Mouse (Mus musculus) limb, embryonic 10.5 days (tissue): ENCODE data around the gene Mtr. TPM values are rescaled to one million over a fixed set of nuclear protein-coding genes. Genes with fewer than 3 reads are reported as not detected.

Experiments used
- DNase-seq: peaks from one replicate; pipeline ENCODE4 v3.0.0-alpha.2; 2017; ENCODE audit warnings: low spot score
- H3K27ac ChIP-seq: fragments of 300-500 bp; sonication (generic); 2 replicates; pipeline ENCODE4 v1.5.1; 2016; ENCODE audit warnings: mild to moderate bottlenecking
- H3K27me3 ChIP-seq: fragments of 300-500 bp; sonication (generic); 2 replicates; pipeline ENCODE4 v1.6.1; 2016; ENCODE audit warnings: low read depth, mild to moderate bottlenecking; ENCODE audit not compliant: poor library complexity, severe bottlenecking
- H3K36me3 ChIP-seq: fragments of 300-500 bp; sonication (generic); 2 replicates; pipeline ENCODE4 v1.6.1; 2016; ENCODE audit warnings: mild to moderate bottlenecking, moderate library complexity
- H3K4me1 ChIP-seq: fragments of 300-500 bp; sonication (generic); 2 replicates; pipeline ENCODE4 v1.6.1; 2016
- H3K4me3 ChIP-seq: fragments of 300-500 bp; sonication (generic); 2 replicates; pipeline ENCODE4 v1.5.1; 2016; ENCODE audit warnings: mild to moderate bottlenecking, moderate library complexity
- H3K9me3 ChIP-seq: fragments of 300-500 bp; sonication (generic); replicated peaks from 2 replicates; pipeline ENCODE4 v1.6.1; 2016; ENCODE audit warnings: mild to moderate bottlenecking
- WGBS: fragments of 180-500 bp; shearing (Covaris S2); methylation state at CpG from one replicate; pipeline ENCODE4 v1.1.7; 2016; 5-methylcytosine and 5-hydroxymethylcytosine counted together
- polyA plus RNA-seq: library from polyadenylated mRNA; unstranded; fragments of >200 nt; fragmentation: Nextera tagmentation; extraction: Ambion mirVana; gene quantifications from 2 replicates; pipeline ENCODE4 v1.2.1, GENCODE M21; 2016

Mtr gene
- polyA plus RNA-seq, 1 experiment from 2014 or later = 26.7 TPM

DNA sequence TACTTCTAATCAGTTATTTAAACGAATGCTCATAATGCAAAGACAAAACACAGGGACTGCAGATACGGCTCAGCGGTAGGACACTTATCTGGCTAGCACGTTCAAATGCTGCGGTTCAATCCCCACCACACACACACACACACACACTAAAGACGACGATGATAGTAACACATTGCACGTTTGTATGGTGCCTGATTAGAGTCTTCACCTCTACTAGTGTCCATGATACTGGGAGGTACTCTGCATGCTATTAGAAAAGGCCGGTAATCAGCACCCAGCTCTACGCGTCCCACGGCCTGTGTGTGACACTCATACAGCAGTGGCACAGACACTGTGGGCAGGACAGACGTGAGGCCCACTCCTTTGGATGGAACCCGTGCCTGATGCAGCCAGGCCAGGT lies 39.3 kb downstream of the Mtr start:
- no peaks in the 10 kb centered on the region for H3K4me1 ChIP-seq
- no peak overlapping the region for H3K4me3 ChIP-seq
- H3K9me3 ChIP-seq = no peaks in the 10 kb centered on the region
- H3K27ac ChIP-seq = no peak overlapping the region
- no peaks in the 10 kb centered on the region for H3K27me3 ChIP-seq
- H3K36me3 ChIP-seq = peaks cover 87% of the 10 kb centered on the region
- DNase-seq = no peak
- WGBS = 96% methylated on average over 14 of the region's 14 CpGs

DNA sequence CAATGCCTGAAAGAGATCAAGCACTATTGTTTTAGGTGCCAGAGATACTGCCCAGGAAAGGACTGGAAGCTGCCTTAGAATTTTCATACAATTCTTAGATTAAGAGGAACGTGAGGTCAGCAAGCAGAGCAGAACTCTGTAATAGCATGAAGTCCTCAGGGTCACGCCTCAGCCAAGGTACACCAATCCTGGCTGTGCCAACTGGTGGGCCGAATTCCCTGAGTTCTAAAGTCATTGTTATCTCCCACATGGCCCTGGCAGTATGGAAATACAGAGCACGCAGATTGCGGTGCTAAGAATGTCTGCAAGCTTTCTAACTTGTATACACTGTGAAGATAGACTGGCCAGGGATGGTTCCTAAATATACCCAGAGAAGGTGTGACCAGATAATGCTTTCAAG lies 43.0 kb downstream of the Mtr start:
- DNase-seq = no peak
- Histone ChIP-seq H3K4me1 (no peaks in the 10 kb centered on the region), H3K36me3 (peaks cover 82% of the 10 kb centered on the region), H3K9me3 (no peaks in the 10 kb centered on the region), H3K4me3 (no peak overlapping the region), H3K27ac (no peak overlapping the region), H3K27me3 (no peaks in the 10 kb centered on the region)
- 91% methylated on average over 5 of the region's 5 CpGs for WGBS

DNA sequence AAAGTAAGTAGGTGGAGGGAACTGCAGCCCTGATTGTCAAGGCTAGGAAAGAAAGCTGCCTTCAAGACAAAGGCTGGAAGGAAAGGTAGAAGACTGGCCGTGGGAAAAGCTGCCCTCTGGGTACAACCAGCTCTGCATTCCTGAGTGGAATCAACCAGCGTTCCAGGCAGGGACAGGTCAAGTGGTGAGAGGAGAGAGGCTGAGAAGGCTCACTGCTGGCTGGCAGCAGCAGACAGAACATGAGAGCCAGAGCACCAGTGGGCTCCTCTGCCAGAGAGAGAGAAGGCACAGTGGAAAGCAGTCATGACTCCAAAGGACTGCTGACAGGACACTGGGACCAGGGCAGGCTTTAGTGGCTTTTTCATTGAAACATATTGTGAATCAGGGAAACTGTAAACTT lies 46.9 kb downstream of the Mtr start:
- peaks cover 75% of the 10 kb centered on the region for H3K36me3 ChIP-seq

DNA sequence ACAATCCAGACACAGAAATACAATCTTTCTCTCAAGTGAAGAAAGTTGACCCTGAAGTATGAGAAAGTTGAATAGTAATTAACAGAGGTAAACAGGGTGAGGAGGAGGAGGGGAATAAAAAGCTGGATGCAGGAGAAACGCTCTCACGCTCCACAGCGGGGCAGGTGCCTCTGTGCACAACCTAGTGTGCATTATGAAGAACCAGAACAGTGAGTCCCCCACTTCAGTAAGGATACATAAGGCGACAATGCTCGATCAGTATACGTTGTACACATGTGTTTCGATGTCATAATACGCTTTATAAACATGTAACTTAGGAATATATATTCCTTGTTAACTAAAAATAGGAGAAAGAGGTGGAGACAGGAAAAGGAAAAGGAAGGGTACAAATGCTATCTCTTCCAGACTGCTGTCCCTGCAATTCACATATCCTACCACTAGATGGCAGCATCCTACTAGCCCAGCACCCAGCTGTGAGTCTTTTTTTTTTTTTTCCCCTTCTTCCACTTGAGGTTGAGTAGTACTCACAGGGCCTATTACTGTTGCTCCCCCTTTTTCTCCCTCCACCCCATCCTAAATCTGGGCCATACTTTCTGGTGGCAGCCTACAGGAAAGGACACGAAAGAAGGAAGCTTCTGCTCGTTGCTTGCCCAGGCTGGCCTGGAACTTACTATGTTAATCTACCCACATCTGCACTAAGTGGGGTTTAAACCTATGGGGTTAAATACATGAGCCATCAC lies 47.7 kb downstream of the Mtr start:
- H3K36me3 ChIP-seq = peaks cover 77% of the 10 kb centered on the region
- 78% methylated on average over 10 of the region's 10 CpGs for WGBS

More for the DNA sequence above, 46.9 kb downstream of the Mtr start:
- Histone ChIP-seq H3K27ac (no peak overlapping the region), H3K4me1 (no peaks in the 10 kb centered on the region), H3K4me3 (no peak overlapping the region), H3K27me3 (no peaks in the 10 kb centered on the region), H3K9me3 (no peaks in the 10 kb centered on the region)
- WGBS = 72% methylated on average over 2 of the region's 2 CpGs
- no peak for DNase-seq

DNA sequence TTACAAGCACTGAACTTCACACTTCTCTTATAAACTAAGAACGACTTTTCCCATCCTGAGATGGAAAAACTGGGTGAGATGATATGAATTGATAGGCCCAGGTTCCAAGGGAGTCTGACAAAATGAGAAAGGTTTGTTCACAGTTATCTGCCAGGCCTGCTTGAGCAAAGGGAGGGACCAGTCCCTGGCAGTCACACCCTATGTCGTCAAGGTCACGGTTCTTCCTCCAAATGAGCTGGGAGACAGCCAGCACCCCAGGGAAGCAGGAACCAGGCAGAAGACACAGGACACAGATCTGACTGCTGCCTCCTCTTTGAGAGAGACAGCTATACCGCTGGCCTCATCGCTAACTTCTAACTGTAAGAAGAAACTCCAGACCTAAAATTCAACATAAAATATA lies 57.5 kb downstream of the Mtr start:
- 87% methylated on average over 5 of the region's 5 CpGs for WGBS
- H3K27ac ChIP-seq = no peak overlapping the region

More for the DNA sequence above, 47.7 kb downstream of the Mtr start:
- Histone ChIP-seq H3K4me1 (no peaks in the 10 kb centered on the region), H3K9me3 (no peaks in the 10 kb centered on the region), H3K4me3 (no peak overlapping the region), H3K27me3 (no peaks in the 10 kb centered on the region), H3K27ac (no peak overlapping the region)
- DNase-seq = peak; percentile 52

DNA sequence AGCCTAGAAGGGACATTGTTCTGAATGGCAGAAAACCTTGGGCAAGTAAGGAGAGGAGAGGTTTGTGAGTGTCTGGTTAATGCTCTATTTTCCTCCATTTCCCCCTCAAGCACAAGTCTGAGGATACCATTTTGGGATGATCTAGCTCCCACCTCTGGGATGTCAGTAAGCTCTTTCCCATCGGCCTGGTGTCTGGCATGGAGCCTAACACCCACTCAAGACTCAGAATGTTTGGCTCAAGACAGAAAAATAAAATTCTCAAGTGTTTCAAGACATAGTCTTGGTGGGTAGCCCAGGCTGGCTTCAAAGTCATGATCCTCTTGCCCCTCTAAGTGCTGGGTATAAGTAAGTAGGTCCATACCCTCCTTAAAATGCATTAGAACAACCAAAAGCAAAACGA lies 59.4 kb downstream of the Mtr start:
- WGBS = 98% methylated on average over 2 of the region's 2 CpGs
- Histone ChIP-seq H3K27me3 (no peaks in the 10 kb centered on the region), H3K4me1 (no peaks in the 10 kb centered on the region), H3K9me3 (no peaks in the 10 kb centered on the region), H3K4me3 (no peak overlapping the region), H3K36me3 (peaks cover 77% of the 10 kb centered on the region), H3K27ac (no peak overlapping the region)
- DNase-seq = no peak

More for the DNA sequence above, 57.5 kb downstream of the Mtr start:
- H3K4me3 ChIP-seq = no peak overlapping the region
- H3K27me3 ChIP-seq = no peaks in the 10 kb centered on the region
- H3K9me3 ChIP-seq = no peaks in the 10 kb centered on the region
- peaks cover 76% of the 10 kb centered on the region for H3K36me3 ChIP-seq
- no peak for DNase-seq
- H3K4me1 ChIP-seq = no peaks in the 10 kb centered on the region

DNA sequence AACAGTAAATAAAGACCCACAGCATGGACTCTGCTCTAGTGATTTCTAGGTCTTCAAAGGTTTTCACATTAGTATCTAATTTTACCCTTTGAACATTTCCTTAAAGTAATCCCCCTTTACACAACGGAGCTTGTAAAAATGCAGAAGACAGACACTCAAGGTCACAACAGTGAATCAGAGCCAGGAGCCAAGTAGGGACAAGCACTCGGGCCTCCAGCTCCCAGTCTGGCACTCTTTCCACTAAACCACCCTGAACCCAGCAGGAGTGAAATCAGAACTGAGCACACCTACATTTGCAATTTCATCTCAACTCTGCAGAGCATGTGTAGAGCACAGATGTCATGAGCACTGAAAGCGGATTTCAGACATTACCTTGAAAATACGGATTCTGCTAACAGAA lies 61.1 kb downstream of the Mtr start:
- no peak overlapping the region for H3K4me3 ChIP-seq
- no peak overlapping the region for H3K27ac ChIP-seq
- peaks cover 90% of the 10 kb centered on the region for H3K36me3 ChIP-seq
- no peaks in the 10 kb centered on the region for H3K27me3 ChIP-seq
- H3K9me3 ChIP-seq = no peaks in the 10 kb centered on the region
- no peaks in the 10 kb centered on the region for H3K4me1 ChIP-seq
- no peak for DNase-seq
- WGBS = 87% methylated on average over 4 of the region's 4 CpGs

DNA sequence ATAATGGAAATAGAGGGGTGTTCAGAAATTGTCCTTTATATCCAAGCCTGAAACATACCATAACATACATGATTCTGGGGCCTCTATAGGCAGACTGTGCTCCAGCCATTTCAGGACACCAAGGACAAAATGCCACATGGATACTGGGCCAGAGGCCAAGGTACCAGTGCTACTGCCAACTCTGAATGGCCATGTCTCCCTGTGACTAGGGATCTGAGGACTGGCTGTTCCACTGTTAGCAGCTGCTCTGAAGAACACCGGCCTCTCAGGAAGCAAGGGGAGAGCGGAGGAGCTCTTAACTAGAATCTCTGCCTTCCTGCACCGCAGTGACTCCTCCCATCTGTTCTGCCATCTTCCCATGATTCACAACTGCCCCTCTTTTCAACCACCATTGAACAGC lies 61.9 kb downstream of the Mtr start:
- Histone ChIP-seq H3K9me3 (no peaks in the 10 kb centered on the region), H3K4me1 (no peaks in the 10 kb centered on the region), H3K27me3 (no peaks in the 10 kb centered on the region), H3K27ac (no peak overlapping the region), H3K4me3 (no peak overlapping the region), H3K36me3 (peaks cover 94% of the 10 kb centered on the region)
- WGBS = 96% methylated on average over 3 of the region's 3 CpGs
- no peak for DNase-seq

DNA sequence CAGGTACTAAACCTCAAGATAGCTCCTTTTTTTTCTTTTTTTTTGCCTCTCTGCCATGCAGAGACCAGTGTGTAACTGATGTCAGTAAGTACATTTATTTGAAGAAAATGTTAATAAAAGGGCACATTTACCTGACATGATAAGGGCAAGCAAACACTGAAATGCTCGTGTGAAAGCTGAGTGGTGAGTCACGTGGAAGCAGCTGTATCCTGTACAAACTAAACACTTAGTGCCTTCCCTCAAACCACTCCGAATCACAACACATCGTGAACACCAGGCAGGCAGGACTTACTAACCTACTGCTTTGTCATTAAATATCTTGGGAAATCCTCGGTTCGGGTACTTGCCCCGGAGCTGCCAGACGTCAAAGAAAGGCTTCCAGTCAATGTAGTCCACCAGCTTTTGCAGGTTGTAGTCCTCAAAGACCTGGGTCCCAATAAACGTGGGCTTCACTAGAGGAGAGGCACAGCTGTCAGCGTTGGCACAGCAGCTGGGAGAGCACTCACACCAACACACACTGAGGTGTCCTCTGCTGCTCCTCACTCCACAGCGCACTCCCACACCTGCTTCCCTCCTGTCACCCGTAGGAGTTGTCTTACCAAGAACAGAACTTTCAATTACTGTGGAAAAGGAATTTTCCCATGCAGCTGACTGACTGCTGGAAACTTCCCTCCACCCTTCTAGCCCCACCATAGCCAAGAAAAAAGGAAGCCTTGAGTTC lies 62.8 kb downstream of the Mtr start:
- H3K9me3 ChIP-seq = no peaks in the 10 kb centered on the region
- no peak overlapping the region for H3K27ac ChIP-seq
- no peak for DNase-seq
- no peaks in the 10 kb centered on the region for H3K27me3 ChIP-seq
- 91% methylated on average over 12 of the region's 12 CpGs for whole genome bisulfite sequencing
- H3K4me1 ChIP-seq = no peaks in the 10 kb centered on the region
- no peak overlapping the region for H3K4me3 ChIP-seq
- H3K36me3 ChIP-seq = peaks cover 92% of the 10 kb centered on the region

DNA sequence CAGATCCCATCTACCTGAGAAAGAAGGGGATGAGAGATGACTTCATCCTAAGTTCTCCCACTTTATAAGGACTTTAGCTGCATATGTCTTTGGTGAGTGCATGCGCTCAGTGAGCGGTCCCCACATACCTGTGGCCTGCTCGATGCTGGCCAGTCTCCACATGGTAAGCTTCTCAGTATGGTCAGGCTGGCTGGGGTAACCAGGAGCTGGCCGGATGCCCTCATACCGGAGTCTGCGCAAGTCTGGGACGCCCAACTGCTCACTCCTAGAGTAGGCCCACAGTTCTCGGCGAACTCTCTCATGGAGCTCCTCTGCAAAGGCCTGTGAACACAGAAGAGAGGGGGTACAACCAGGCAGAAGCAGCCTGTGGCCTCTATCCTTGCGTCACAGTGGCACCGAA lies 68.7 kb downstream of the Mtr start:
- Histone ChIP-seq H3K9me3 (no peaks in the 10 kb centered on the region), H3K27me3 (no peaks in the 10 kb centered on the region), H3K36me3 (peaks cover 87% of the 10 kb centered on the region), H3K4me1 (no peaks in the 10 kb centered on the region), H3K4me3 (no peak overlapping the region), H3K27ac (no peak overlapping the region)
- WGBS = 96% methylated on average over 11 of the region's 11 CpGs
- no peak for DNase-seq

DNA sequence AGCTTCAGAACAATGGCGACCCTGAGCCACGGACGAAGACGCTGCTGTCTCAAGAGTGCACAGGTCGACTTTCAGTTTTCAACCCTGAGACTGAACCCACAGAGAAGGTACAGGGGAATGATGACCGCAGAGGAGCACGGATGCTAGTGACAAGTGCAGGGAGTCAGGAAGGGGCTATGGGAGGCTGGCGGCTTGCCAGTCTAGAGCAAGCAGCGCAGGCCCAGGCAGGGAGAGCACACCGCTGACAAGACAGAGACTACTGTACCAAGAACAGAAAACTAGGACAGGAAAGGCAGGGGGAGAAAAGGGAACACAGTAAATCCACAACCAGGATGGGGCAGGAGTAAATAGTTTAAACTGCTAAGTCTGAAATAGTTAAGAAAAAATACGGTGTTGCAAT lies 69.1 kb downstream of the Mtr start:
- H3K9me3 ChIP-seq = no peaks in the 10 kb centered on the region
- H3K27ac ChIP-seq = no peak overlapping the region
- H3K4me1 ChIP-seq = no peaks in the 10 kb centered on the region
- peaks cover 85% of the 10 kb centered on the region for H3K36me3 ChIP-seq
- H3K4me3 ChIP-seq = no peak overlapping the region
- DNase-seq = no peak
- 93% methylated on average over 11 of the region's 11 CpGs for WGBS
- no peaks in the 10 kb centered on the region for H3K27me3 ChIP-seq

DNA sequence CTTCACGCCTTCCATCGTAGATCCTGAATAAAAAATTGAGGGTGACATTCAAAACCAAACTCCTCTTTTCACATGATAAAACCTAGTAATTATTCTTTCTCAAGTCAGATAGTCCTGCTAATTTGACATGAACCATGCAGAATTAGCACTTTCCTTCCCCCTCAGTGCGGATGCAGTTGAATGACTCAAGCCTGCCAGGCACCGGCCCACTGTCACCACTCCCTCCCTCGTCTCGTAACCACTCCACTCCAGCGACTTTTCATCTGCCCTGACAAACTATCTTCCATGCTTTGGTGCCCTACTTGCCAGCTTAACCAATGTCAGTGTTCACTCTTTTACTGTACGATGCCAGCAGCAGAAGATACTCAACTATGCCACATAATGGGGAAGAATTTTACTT lies 78.4 kb downstream of the Mtr start:
- no peak overlapping the region for H3K4me3 ChIP-seq
- H3K4me1 ChIP-seq = peaks cover 2% of the 10 kb centered on the region; the same call in 1 of the 2 replicates
- H3K9me3 ChIP-seq = no peaks in the 10 kb centered on the region
- H3K27me3 ChIP-seq = no peaks in the 10 kb centered on the region
- DNase-seq = no peak
- WGBS = 71% methylated on average over 8 of the region's 8 CpGs
- no peak overlapping the region for H3K27ac ChIP-seq
- peaks cover 7% of the 10 kb centered on the region for H3K36me3 ChIP-seq

DNA sequence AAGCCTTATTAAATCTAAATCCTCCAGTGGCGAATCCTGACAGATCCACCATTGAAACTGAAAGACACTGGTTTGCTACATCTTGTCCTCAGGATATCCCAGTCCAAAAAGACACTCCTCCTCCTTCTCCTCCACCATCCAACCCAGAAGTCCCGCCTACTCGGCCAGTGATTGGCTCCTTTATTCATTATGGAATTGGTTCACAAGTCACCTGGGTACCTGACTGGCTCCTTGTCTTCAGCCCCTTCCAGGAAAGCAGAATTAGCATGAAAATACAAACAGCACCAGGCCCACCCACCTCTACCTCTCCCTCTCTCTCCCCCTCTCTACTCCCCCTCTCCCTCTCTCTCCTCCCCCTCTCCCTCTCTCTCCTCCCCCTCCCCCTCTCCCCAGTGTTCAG lies 81.2 kb downstream of the Mtr start:
- DNase-seq = no peak
- no peaks in the 10 kb centered on the region; the same call in 1 of the 2 replicates for H3K36me3 ChIP-seq
- H3K4me3 ChIP-seq = no peak overlapping the region; the same call in 1 of the 2 replicates
- H3K27me3 ChIP-seq = no peaks in the 10 kb centered on the region
- no peak overlapping the region for H3K27ac ChIP-seq
- H3K4me1 ChIP-seq = peaks cover 2% of the 10 kb centered on the region; the same call in 1 of the 2 replicates
- WGBS = 16% methylated on average over 3 of the region's 3 CpGs
- H3K9me3 ChIP-seq = no peaks in the 10 kb centered on the region
